Mouse (Mus musculus): ENCODE results near the gene Adgrf5. TPM values are rescaled to one million over a fixed set of nuclear protein-coding genes. Genes with fewer than 3 reads are reported as not detected.

Adgrf5 gene
- polyA plus RNA-seq, 1 experiment from 2014 or later: 21.5 TPM

Other genes starting within 250 kb of the Adgrf5 start
- not detected in 2 replicates for gene Adgrf1, start 90.1 kb upstream of the Adgrf5 start, polyA plus RNA-seq (2015; fragmentation: Nextera tagmentation; extraction: Ambion mirVana)
- gene Mep1a, start 142.4 kb downstream of the Adgrf5 start, polyA plus RNA-seq (2015; fragmentation: Nextera tagmentation; extraction: Ambion mirVana): 1.2 TPM in 1 of 2 replicates, not detected in the other
- 0.30 TPM in 1 of 2 replicates, not detected in the other for gene Ankrd66, start 183.2 kb downstream of the Adgrf5 start, polyA plus RNA-seq (2015; fragmentation: Nextera tagmentation; extraction: Ambion mirVana)
- gene Pla2g7, start 207.6 kb downstream of the Adgrf5 start, polyA plus RNA-seq (2015; fragmentation: Nextera tagmentation; extraction: Ambion mirVana): 12.1 and 17.4 TPM in 2 replicates

Measured in heart, embryonic 16.5 days (tissue).